Mouse (Mus musculus) kidney, adult 10 weeks (tissue): ENCODE data around the gene Dirc2. TPM values are rescaled to one million over a fixed set of nuclear protein-coding genes. Genes with fewer than 3 reads are reported as not detected.

ENCODE experiments used
- polyA plus RNA-seq: library from polyadenylated mRNA; stranded (reverse); fragments of 350-450 nt; fragmentation: Illumina TruSeq; extraction: RNeasy Lipid Tissue Mini Kit (QIAGEN cat#74804); gene quantifications from one replicate; pipeline ENCODE4 v1.2.3, GENCODE M21; 2014; ENCODE audit warnings: low read depth, low replicate concordance

Gene Dirc2
- polyA plus RNA-seq, result 20.4 TPM

DNA sequence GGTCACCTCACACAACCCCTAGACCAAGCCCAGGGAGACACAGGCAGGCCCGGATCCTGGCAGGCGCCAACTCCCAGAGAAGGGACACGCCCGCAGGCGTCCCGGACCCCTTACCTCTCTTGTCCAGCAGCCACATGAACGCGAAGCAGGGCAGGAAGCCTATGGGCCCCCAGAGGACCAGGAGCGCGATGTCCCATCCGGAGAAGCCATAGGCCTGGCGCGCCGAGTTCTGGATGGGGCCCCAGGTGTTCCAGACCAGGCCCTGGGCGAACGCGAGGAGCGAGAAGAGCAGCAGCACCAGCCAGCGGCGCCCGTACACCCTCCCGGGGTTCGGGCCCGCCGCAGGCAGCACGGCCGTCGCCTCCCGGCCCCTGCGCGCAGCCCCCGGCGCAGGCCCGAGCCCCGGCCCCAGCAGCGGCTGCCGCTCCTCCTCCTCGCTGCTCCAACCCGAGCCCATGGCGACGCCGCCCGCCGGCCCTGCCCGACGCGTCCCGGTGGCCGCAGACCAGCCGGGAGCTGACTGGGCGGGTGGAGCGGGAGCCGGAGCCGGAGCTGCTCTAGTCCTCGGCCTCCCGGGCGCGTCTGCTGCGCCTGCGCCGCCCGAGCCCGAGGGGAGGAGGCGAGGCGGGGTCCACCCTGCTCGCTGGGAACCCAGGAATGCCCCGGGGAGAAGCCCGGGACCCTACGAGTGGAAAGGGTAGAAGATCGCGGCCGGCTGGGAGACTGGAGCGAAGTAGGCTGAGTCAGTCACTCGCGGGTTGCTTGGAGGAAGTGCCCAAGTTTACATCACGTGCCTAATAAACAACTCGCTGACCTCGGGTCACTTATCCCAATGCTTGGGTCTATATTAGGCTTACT is at the start of gene Dirc2:
TSS of gene Dirc2 (minus strand) at position 572 of the 858 bp plus-strand sequence.

GRCm38 (mm10) chr16:35769878-35770657 is 912 bp upstream of the Dirc2 start, which contains the start of gene Hspbap1:
Gene Hspbap1 (plus strand): TSS chr16:35770375.

Other genes with a start within 250 kb of the Dirc2 start
- not detected for gene Sema5b, start 228.2 kb downstream of the Dirc2 start, polyA plus RNA-seq
- gene Hspbap1, start 1.0 kb upstream of the Dirc2 start, polyA plus RNA-seq, result 5.8 TPM
- 11.1 TPM for gene Parp14, start 102.2 kb upstream of the Dirc2 start, polyA plus RNA-seq
- 22.2 TPM for gene Parp9, start 169.1 kb upstream of the Dirc2 start, polyA plus RNA-seq
- 10.8 TPM for gene Dtx3l, start 169.8 kb upstream of the Dirc2 start, polyA plus RNA-seq
- 72.4 TPM for gene Kpna1, start 209.4 kb upstream of the Dirc2 start, polyA plus RNA-seq